Mouse (Mus musculus): ENCODE measurements around the gene Ptprc. TPM values are rescaled to one million over a fixed set of nuclear protein-coding genes. Genes with fewer than 3 reads are reported as not detected.

Gene Ptprc
- polyA plus RNA-seq, 1 experiment from 2014 or later = 5.3 TPM

DNA sequence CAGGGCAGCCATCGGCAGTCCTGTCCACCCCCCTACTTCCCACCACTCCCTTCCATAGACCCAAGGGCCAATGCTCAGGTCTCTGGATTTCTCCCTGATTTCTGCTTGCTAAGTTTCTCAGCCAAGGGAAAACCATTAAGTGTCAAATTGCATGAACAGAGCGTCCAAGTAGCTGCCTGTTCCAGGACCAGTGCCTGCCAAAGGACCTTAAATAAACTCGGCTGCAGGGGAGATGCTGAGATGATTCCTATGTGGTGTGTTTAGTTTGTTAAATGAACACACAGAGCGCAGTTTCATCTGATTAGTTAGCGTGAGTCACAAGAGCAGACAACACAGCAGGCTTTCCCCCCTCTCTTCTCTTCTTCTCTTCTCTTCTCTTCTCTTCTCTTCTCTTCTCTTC is 135.0 kb downstream of the Ptprc start:
- Histone ChIP-seq H3K27ac (ENCODE audit: low read depth) (no peak overlapping the region), H3K27me3 (replicated peaks; ENCODE audit: control insufficient read depth, insufficient read depth, low read length) (no peaks in the 10 kb centered on the region), H3K9ac (ENCODE audit: low read length) (no peak overlapping the region), H3K9me3 (ENCODE audit: control insufficient read depth, low read length) (no peaks in the 10 kb centered on the region), H3K4me1 (replicated peaks; ENCODE audit: control insufficient read depth, insufficient read depth, low read length) (peaks cover 15% of the 10 kb centered on the region), H3K36me3 (ENCODE audit: control insufficient read depth, insufficient read depth, low read length) (no peaks in the 10 kb centered on the region), H3K4me2 (ENCODE audit: low read length) (no peak overlapping the region), H3K4me3 (ENCODE audit: low read depth, low read length) (no peak overlapping the region)
- 37% methylated on average over 5 of the region's 5 CpGs for WGBS
- no peak for ATAC-seq (replicated peaks; ENCODE audit: low FRiP score, low TSS enrichment, low read depth)
- DNase-seq (ENCODE audit: low spot score) = no peak

- Histone ChIP-seq H3K27ac (ENCODE audit: low read depth) (no peak overlapping the region), H3K27me3 (replicated peaks; ENCODE audit: control insufficient read depth, insufficient read depth, low read length) (no peaks in the 10 kb centered on the region), H3K4me2 (ENCODE audit: low read length) (no peak overlapping the region), H3K4me1 (replicated peaks; ENCODE audit: control insufficient read depth, insufficient read depth, low read length) (peaks cover 15% of the 10 kb centered on the region), H3K9ac (ENCODE audit: low read length) (no peak overlapping the region), H3K36me3 (ENCODE audit: control insufficient read depth, insufficient read depth, low read length) (no peaks in the 10 kb centered on the region), H3K9me3 (ENCODE audit: control insufficient read depth, low read length) (no peaks in the 10 kb centered on the region), H3K4me3 (ENCODE audit: low read depth, low read length) (no peak overlapping the region)
- ATAC-seq (replicated peaks; ENCODE audit: low FRiP score, low TSS enrichment, low read depth) (no peak), DNase-seq (ENCODE audit: low spot score) (no peak)
- 29% methylated on average over 1 of the region's 1 CpGs for WGBS
These were observed 136.3 kb downstream of the Ptprc start for GRCm38 (mm10) chr1:138039201-138039600.

GRCm38 (mm10) chr1:138037484-138037883 is 138.0 kb downstream of the Ptprc start:
- Histone ChIP-seq H3K27ac (ENCODE audit: low read depth) (no peak overlapping the region), H3K36me3 (ENCODE audit: control insufficient read depth, insufficient read depth, low read length) (no peaks in the 10 kb centered on the region), H3K9ac (ENCODE audit: low read length) (no peak overlapping the region), H3K4me2 (ENCODE audit: low read length) (no peak overlapping the region), H3K4me3 (ENCODE audit: low read depth, low read length) (no peak overlapping the region), H3K27me3 (replicated peaks; ENCODE audit: control insufficient read depth, insufficient read depth, low read length) (no peaks in the 10 kb centered on the region), H3K4me1 (replicated peaks; ENCODE audit: control insufficient read depth, insufficient read depth, low read length) (peaks cover 15% of the 10 kb centered on the region), H3K9me3 (ENCODE audit: control insufficient read depth, low read length) (no peaks in the 10 kb centered on the region)
- 42% methylated on average over 5 of the region's 5 CpGs for WGBS
- ATAC-seq (replicated peaks; ENCODE audit: low FRiP score, low TSS enrichment, low read depth) (no peak), DNase-seq (ENCODE audit: low spot score) (no peak)

DNA sequence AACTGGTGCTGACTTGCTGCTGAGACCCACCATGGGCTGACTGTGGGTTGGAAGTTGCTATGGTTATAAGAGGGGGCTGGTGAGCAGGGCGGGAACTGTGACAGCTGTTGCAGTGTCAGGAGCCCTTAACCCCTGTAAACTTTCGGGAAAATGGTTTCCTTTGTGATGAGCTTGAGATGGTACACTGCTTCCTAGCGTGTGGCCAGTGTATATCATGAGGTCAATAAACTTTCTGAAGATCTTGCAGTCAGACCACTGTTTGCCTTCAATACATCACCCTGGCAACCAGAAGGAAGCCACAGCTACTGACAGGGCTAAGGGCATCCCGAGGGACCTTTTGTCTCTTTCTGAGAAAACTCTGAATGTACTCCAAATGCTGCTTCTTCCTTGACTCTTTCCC is 145.9 kb downstream of the Ptprc start:
- Histone ChIP-seq H3K4me3 (ENCODE audit: low read depth, low read length) (no peak overlapping the region), H3K9me3 (ENCODE audit: control insufficient read depth, low read length) (no peaks in the 10 kb centered on the region), H3K36me3 (ENCODE audit: control insufficient read depth, insufficient read depth, low read length) (no peaks in the 10 kb centered on the region), H3K4me2 (ENCODE audit: low read length) (no peak overlapping the region), H3K4me1 (replicated peaks; ENCODE audit: control insufficient read depth, insufficient read depth, low read length) (no peaks in the 10 kb centered on the region), H3K27me3 (replicated peaks; ENCODE audit: control insufficient read depth, insufficient read depth, low read length) (no peaks in the 10 kb centered on the region), H3K9ac (ENCODE audit: low read length) (no peak overlapping the region), H3K27ac (ENCODE audit: low read depth) (no peak overlapping the region)
- 23% methylated on average over 4 of the region's 4 CpGs for WGBS
- no peak for ATAC-seq (replicated peaks; ENCODE audit: low FRiP score, low TSS enrichment, low read depth)
- no peak for DNase-seq (ENCODE audit: low spot score)

DNA sequence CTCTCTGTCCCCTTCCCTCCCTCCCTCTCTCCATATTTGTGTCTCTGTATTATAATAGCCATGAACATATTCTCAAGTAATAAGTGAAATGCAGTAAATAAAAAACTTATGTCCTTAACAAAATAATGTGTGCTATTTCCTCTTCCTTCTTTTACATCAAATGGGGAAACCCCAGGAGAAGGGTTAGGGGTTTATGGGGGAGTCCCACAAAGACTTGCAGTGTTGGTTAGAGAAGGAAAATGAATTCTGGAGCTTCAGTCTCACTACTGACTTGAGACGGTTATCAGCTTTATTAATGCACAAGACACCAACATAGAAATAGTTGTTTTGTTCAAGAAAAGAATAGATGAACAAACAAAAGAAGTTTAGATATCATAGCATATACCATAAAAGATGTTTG is 150.2 kb downstream of the Ptprc start:
- Histone ChIP-seq H3K9me3 (ENCODE audit: control insufficient read depth, low read length) (no peaks in the 10 kb centered on the region), H3K9ac (ENCODE audit: low read length) (no peak overlapping the region), H3K27ac (ENCODE audit: low read depth) (no peak overlapping the region), H3K4me1 (replicated peaks; ENCODE audit: control insufficient read depth, insufficient read depth, low read length) (no peaks in the 10 kb centered on the region), H3K4me3 (ENCODE audit: low read depth, low read length) (no peak overlapping the region), H3K27me3 (replicated peaks; ENCODE audit: control insufficient read depth, insufficient read depth, low read length) (no peaks in the 10 kb centered on the region), H3K36me3 (ENCODE audit: control insufficient read depth, insufficient read depth, low read length) (no peaks in the 10 kb centered on the region), H3K4me2 (ENCODE audit: low read length) (no peak overlapping the region)
- ATAC-seq (replicated peaks; ENCODE audit: low FRiP score, low TSS enrichment, low read depth) = no peak
- no peak for DNase-seq (ENCODE audit: low spot score)
- 89% methylated on average over 1 of the region's 1 CpGs for WGBS

DNA sequence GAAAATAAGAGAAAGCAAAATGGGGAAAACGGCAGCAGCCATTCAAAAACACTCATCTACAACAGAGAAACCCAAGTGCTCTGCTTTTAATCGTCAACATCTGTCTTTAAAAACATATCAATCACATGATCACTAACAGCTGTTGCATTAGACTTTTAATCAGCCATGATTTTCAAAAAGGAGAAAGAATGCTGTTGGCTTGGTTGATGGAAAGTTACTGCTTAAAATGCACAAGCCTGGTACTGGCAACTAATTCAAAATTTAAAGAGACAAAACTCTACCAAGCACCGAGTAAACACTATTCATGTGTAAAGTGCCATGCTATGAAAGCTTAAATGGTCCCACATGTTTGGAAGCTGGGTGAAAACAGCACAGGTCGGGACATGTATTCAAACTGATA is 151.9 kb downstream of the Ptprc start:
- 64% methylated on average over 4 of the region's 4 CpGs for WGBS
- DNase-seq (ENCODE audit: low spot score) (no peak), ATAC-seq (replicated peaks; ENCODE audit: low FRiP score, low TSS enrichment, low read depth) (no peak)
- Histone ChIP-seq H3K27me3 (replicated peaks; ENCODE audit: control insufficient read depth, insufficient read depth, low read length) (no peaks in the 10 kb centered on the region), H3K4me1 (replicated peaks; ENCODE audit: control insufficient read depth, insufficient read depth, low read length) (no peaks in the 10 kb centered on the region), H3K9ac (ENCODE audit: low read length) (no peak overlapping the region), H3K4me3 (ENCODE audit: low read depth, low read length) (no peak overlapping the region), H3K9me3 (ENCODE audit: control insufficient read depth, low read length) (no peaks in the 10 kb centered on the region), H3K27ac (ENCODE audit: low read depth) (no peak overlapping the region), H3K4me2 (ENCODE audit: low read length) (no peak overlapping the region), H3K36me3 (ENCODE audit: control insufficient read depth, insufficient read depth, low read length) (no peaks in the 10 kb centered on the region)

DNA sequence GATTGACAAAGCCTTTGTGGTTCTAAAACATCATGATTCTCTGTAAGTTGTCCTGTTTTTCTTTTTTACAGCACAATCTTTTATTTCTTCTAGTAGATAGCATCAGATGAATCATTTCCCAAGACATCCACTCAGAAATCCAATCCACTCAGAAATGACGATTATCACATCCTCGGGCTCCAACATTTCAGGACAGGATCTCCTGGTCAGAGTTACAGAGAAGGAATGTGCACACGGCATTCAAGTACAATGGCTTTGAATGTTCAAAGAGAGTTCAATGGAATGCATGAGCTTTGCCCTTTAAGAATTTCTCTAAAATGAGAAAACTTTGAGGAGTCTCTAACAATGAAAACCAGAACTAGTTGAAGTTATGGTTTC is 152.6 kb downstream of the Ptprc start:
- Histone ChIP-seq H3K27me3 (replicated peaks; ENCODE audit: control insufficient read depth, insufficient read depth, low read length) (no peaks in the 10 kb centered on the region), H3K4me1 (replicated peaks; ENCODE audit: control insufficient read depth, insufficient read depth, low read length) (no peaks in the 10 kb centered on the region), H3K4me2 (ENCODE audit: low read length) (no peak overlapping the region), H3K4me3 (ENCODE audit: low read depth, low read length) (no peak overlapping the region), H3K9me3 (ENCODE audit: control insufficient read depth, low read length) (no peaks in the 10 kb centered on the region), H3K27ac (ENCODE audit: low read depth) (no peak overlapping the region), H3K36me3 (ENCODE audit: control insufficient read depth, insufficient read depth, low read length) (no peaks in the 10 kb centered on the region), H3K9ac (ENCODE audit: low read length) (no peak overlapping the region)
- ATAC-seq (replicated peaks; ENCODE audit: low FRiP score, low TSS enrichment, low read depth) = no peak
- no peak for DNase-seq (ENCODE audit: low spot score)
- WGBS = 58% methylated on average over 3 of the region's 3 CpGs

GRCm38 (mm10) chr1:138021962-138022917 is 153.3 kb downstream of the Ptprc start:
- no peak overlapping the region for H3K27ac ChIP-seq (ENCODE audit: low read depth)
- H3K4me2 ChIP-seq (ENCODE audit: low read length) = no peak overlapping the region
- no peaks in the 10 kb centered on the region for H3K9me3 ChIP-seq (ENCODE audit: control insufficient read depth, low read length)
- H3K4me3 ChIP-seq (ENCODE audit: low read depth, low read length) = no peak overlapping the region
- DNase-seq (ENCODE audit: low spot score) (no peak), ATAC-seq (replicated peaks; ENCODE audit: low FRiP score, low TSS enrichment, low read depth) (no peak)
- H3K27me3 ChIP-seq (replicated peaks; ENCODE audit: control insufficient read depth, insufficient read depth, low read length) = no peaks in the 10 kb centered on the region
- no peak overlapping the region for H3K9ac ChIP-seq (ENCODE audit: low read length)
- H3K36me3 ChIP-seq (ENCODE audit: control insufficient read depth, insufficient read depth, low read length) = no peaks in the 10 kb centered on the region
- WGBS = 54% methylated on average over 11 of the region's 11 CpGs
- no peaks in the 10 kb centered on the region for H3K4me1 ChIP-seq (replicated peaks; ENCODE audit: control insufficient read depth, insufficient read depth, low read length)

All from intestine, embryonic 14.5 days (tissue).